Mouse (Mus musculus) forebrain, postnatal 0 days (tissue): ENCODE measurements around the gene Cd164. TPM values are rescaled to one million over a fixed set of nuclear protein-coding genes. Genes with fewer than 3 reads are reported as not detected.

Source experiments
- ATAC-seq: fragments of 200-750 bp; cut with Nextera tagmentation; 2 replicates; pipeline ENCODE4 v1.8.0; 2017; ENCODE audit warnings: mild to moderate bottlenecking, moderate library complexity
- DNase-seq: peaks from one replicate; pipeline ENCODE4 v3.0.0-alpha.2; 2015
- H3K27ac ChIP-seq: fragments of 300-500 bp; sonication (generic); 2 replicates; pipeline ENCODE4 v1.5.1; 2014; ENCODE audit warnings: low read depth, mild to moderate bottlenecking, antibody characterized with exemption, low read length, moderate library complexity, mixed read lengths
- H3K27me3 ChIP-seq: fragments of 300-500 bp; sonication (generic); 2 replicates; pipeline ENCODE4 v1.6.1; 2014; ENCODE audit warnings: mild to moderate bottlenecking, low read length, mixed read lengths; ENCODE audit not compliant: insufficient read depth
- H3K36me3 ChIP-seq: fragments of 300-500 bp; sonication (generic); 2 replicates; pipeline ENCODE4 v1.6.1; 2014; ENCODE audit warnings: mild to moderate bottlenecking, moderate library complexity; ENCODE audit not compliant: insufficient read depth
- H3K4me1 ChIP-seq: fragments of 300-500 bp; sonication (generic); 2 replicates; pipeline ENCODE4 v1.6.1; 2014; ENCODE audit warnings: antibody characterized with exemption; ENCODE audit not compliant: insufficient read depth
- H3K4me2 ChIP-seq: fragments of 300-500 bp; sonication (generic); 2 replicates; pipeline ENCODE4 v1.6.1; 2014; ENCODE audit warnings: low read depth, mild to moderate bottlenecking, moderate library complexity
- H3K4me3 ChIP-seq: fragments of 300-500 bp; sonication (generic); 2 replicates; pipeline ENCODE4 v1.5.1; 2014; ENCODE audit warnings: low read depth, low read length, mixed read lengths
- H3K9ac ChIP-seq: fragments of 300-500 bp; sonication (generic); 2 replicates; pipeline ENCODE4 v1.6.1; 2014; ENCODE audit warnings: mild to moderate bottlenecking
- H3K9me3 ChIP-seq: fragments of 300-500 bp; sonication (generic); 2 replicates; pipeline ENCODE4 v1.6.1; 2016; ENCODE audit warnings: low read length
- CTCF ChIP-seq: sonication (generic); IDR thresholded peaks from 2 replicates; pipeline ENCODE4 v1.5.1; 2016; ENCODE audit warnings: antibody characterized with exemption, control low read depth, low read depth
- WGBS: fragments of 180-500 bp; shearing (Covaris S2); extraction: QIAGEN DNeasy Blood & Tissue Kit; methylation state at CpG from one replicate; pipeline ENCODE4 v1.1.7; 2014; 5-methylcytosine and 5-hydroxymethylcytosine counted together
- polyA plus RNA-seq: library from polyadenylated mRNA; unstranded; fragments of >200 nt; fragmentation: Nextera tagmentation; extraction: Ambion mirVana; gene quantifications from 2 replicates; pipeline ENCODE4 v1.2.1, GENCODE M21; 2015
- total RNA-seq: library from RNA; depleted of rRNA; stranded (reverse); fragments of >200 nt; gene quantifications from 2 replicates; pipeline ENCODE4 v1.2.3, GENCODE M21; 2014

Cd164 gene
- total and polyA plus RNA-seq, 2 experiments from 2014 or later: 32.3 to 48.8 TPM

DNA sequence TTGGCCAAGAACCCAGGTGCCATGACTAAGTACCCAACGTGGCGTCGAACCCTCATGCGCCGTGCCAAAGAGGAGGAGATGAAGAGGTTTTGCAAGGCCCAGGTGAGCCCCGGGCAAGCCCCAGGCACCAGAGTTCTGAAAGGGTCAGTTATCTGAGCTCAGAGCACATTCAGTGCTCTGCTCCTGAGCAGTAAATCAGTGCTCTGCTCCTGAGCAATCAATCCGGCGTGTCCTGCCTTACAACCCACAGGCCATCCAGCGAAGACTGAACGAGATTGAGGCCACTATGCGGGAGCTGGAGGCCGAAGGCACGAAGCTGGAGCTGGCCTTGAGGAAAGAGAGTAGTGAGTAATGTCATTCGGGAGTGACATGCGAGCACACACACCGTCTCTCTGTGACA is 33.4 kb upstream of the Cd164 start:
- ATAC-seq (no peak), DNase-seq (no peak)
- WGBS: 94% methylated on average over 16 of the region's 16 CpGs
- no peak for TF ChIP-seq CTCF
- H3K9me3 ChIP-seq: no peaks in the 10 kb centered on the region
- H3K4me1 ChIP-seq: peaks cover 12% of the 10 kb centered on the region
- no peak overlapping the region for H3K4me2 ChIP-seq
- H3K9ac ChIP-seq: no peak overlapping the region
- peaks cover 56% of the 10 kb centered on the region for H3K36me3 ChIP-seq
- no peak overlapping the region for H3K4me3 ChIP-seq
- H3K27me3 ChIP-seq: no peaks in the 10 kb centered on the region
- H3K27ac ChIP-seq: no peak overlapping the region

DNA sequence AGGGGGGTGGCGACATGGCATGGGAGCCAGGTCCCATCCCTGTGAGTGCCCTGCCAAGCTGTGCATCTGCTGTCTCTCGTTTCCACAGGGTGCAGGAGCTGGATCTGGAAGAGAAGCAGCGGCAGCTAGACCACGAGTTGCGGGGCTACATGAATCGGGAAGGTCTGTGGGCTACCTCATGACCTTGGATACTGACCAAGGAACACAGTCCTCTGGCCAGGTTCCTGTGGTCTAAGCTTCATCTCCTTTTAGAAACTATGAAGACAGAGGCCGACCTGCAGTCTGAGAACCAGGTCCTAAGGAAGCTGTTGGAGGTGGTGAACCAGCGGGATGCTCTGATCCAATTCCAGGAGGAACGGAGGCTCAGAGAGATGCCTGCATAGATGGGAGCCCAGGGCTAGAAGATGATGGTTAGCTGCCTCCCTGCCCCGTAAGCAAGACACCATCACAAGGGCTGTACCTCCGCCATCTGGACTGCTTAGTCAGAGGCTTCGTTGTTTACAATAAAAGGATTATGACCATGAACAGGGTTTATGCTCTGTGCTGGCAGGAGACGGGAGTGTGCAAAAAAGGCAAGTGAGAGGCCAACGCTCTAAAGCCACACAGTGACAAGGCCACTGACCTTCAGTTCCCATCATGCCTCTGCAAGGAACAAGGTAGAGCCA is 32.6 kb upstream of the Cd164 start:
- no peak for TF ChIP-seq CTCF
- WGBS: 80% methylated on average over 14 of the region's 14 CpGs
- no peak overlapping the region for H3K4me3 ChIP-seq
- ATAC-seq: no peak
- H3K9me3 ChIP-seq: no peaks in the 10 kb centered on the region
- no peak overlapping the region for H3K9ac ChIP-seq
- no peak overlapping the region for H3K27ac ChIP-seq
- DNase-seq: no peak
- H3K4me1 ChIP-seq: peaks cover 12% of the 10 kb centered on the region
- no peaks in the 10 kb centered on the region for H3K27me3 ChIP-seq
- H3K4me2 ChIP-seq: no peak overlapping the region
- H3K36me3 ChIP-seq: peaks cover 52% of the 10 kb centered on the region

DNA sequence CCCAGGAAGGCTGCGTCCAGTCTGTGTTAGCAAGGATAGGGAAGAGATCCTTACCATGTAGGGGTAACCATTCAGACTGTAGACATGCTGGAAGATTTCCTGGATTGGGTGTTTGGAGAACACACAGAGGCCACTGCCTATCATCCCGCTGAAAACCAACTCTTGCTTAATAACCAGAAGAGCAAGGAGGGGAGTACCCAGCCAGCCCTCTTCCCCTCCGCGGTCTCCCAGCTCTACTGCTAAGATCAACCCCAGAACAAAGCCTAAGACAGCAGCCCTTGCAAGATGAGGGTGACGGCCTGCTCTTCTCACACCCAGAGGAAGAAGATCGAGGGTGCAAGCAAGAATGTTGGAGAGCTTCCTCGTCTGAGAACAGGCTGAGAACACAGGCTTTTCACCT is 30.3 kb upstream of the Cd164 start:
- ATAC-seq (no peak), DNase-seq (no peak)
- H3K9me3 ChIP-seq: no peaks in the 10 kb centered on the region
- peaks cover 12% of the 10 kb centered on the region for H3K4me1 ChIP-seq
- no peak overlapping the region for H3K27ac ChIP-seq
- peak overlapping the region; percentile 96 for H3K4me2 ChIP-seq
- TF ChIP-seq CTCF: no peak
- 0 out of 2 replicates have a peak overlapping the region, but pooled peaks have one; percentile 77 for H3K4me3 ChIP-seq
- peaks cover 32% of the 10 kb centered on the region for H3K36me3 ChIP-seq
- no peaks in the 10 kb centered on the region for H3K27me3 ChIP-seq
- H3K9ac ChIP-seq: peak overlapping the region; percentile 69; the same call in 1 of the 2 replicates
- WGBS: 45% methylated on average over 7 of the region's 7 CpGs

DNA sequence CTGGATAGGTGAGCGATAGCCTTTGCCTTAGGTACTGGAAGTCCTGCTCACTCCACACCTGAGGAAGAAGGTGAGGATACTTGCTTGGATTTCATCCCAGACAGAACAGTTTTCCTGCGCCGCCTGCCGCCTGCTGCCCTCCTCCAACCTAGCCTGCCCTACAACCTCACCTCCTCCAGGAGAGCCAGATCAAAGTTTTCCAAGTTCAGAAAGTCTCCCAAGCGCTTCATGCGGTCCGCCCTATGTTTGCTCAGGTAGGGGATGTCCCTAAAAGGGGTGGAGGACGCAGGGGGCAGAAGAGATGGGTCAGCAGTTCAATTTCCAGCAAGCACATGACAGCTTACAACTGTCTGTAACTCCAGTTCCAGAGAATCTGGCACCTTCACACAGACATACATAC is 29.9 kb upstream of the Cd164 start:
- Histone ChIP-seq H3K36me3 (peaks cover 29% of the 10 kb centered on the region), H3K9ac (peak overlapping the region; percentile 69), H3K4me1 (peaks cover 12% of the 10 kb centered on the region), H3K4me2 (peak overlapping the region; percentile 96), H3K9me3 (no peaks in the 10 kb centered on the region), H3K4me3 (peak overlapping the region; percentile 77), H3K27ac (no peak overlapping the region), H3K27me3 (no peaks in the 10 kb centered on the region)
- 37% methylated on average over 8 of the region's 8 CpGs for WGBS
- no peak for ATAC-seq
- DNase-seq: no peak
- TF ChIP-seq CTCF: no peak

DNA sequence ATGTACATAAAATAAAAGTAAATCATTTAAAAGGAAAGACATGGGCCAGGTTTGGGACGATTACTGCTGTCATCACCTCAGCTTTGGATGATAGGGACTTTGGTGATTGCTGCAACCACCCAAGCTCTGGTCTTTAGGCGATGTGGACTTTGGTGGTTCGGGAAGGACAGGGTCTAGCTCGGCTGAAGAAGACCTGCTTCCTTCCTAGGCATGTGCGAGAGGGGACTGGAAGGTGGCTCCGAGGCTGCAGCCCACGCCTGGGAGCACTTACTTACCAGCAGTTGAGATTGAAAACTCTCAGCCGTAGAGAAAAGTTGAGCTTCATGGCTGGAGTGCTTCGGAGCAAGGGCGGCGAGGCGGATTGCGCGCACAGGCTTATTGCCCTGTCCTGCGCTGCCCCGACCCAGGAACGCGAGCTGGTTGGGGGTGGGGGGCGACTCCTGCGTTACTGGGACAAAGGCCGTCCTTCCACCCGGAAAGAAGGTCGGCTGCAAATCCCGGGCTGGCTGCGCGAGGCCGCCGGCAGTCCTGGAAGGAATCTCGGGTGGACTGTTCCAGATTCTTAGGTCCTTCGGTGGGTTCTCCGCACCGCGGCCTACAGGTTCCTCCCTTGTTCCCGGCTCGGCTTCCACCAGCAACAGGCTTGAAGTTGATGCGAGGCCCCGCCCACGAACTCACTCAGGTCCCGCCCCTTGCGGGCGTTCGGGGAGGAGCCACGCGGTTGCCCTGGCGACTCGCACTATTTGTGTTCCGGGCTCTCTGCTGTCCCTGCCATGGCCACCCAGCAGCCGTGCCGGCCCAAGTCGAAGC is 29.3 kb upstream of the Cd164 start, which contains the start of the genes Smpd2 and Ppil6:
Gene Smpd2, minus strand, starts transcription at position 662 of the 810 bp plus-strand sequence.
Gene Ppil6, plus strand, starts transcription at position 732 of the 810 bp plus-strand sequence.
- no peaks in the 10 kb centered on the region for H3K9me3 ChIP-seq
- peak within 1 kb of the TSS; percentile 69 for H3K9ac ChIP-seq
- H3K36me3 ChIP-seq: peaks cover 24% of the 10 kb centered on the region
- peak within 1 kb of the TSS; percentile 96 for H3K4me2 ChIP-seq
- H3K4me1 ChIP-seq: peaks cover 12% of the 10 kb centered on the region
- H3K4me3 ChIP-seq: peak within 1 kb of the TSS; percentile 77
- ATAC-seq (peak; percentile 96), DNase-seq (peak; percentile 93)
- H3K27ac ChIP-seq: peak within 1 kb of the TSS; percentile 35
- no peaks in the 10 kb centered on the region for H3K27me3 ChIP-seq
- TF ChIP-seq CTCF: no peak; the same call in 1 of the 2 replicates
- under 1% methylated on average over 49 of the region's 50 CpGs for WGBS

DNA sequence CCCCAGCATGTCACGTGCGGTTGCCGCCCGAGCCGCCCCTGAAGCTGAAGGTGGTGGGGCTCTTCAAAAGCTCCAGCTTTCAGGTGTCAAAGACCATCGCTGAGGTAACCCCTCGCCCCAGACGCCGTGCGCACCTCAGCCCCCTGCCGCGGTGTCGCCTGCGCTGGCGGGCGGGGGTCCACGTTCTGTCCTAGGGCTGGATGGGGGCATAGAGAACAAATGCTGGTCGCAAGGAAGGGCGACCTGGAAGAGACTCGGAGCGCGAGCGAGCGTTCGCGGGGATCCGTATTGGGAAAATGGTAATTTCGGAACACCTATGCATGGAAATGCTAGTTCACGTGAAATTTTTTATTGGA is 28.7 kb upstream of the Cd164 start:
- ATAC-seq: peak; percentile 49
- Histone ChIP-seq H3K4me2 (peak overlapping the region; percentile 96), H3K4me3 (peak overlapping the region; percentile 77), H3K9ac (peak overlapping the region; percentile 69), H3K27me3 (no peaks in the 10 kb centered on the region), H3K9me3 (no peaks in the 10 kb centered on the region), H3K4me1 (peaks cover 12% of the 10 kb centered on the region), H3K36me3 (peaks cover 18% of the 10 kb centered on the region), H3K27ac (peak overlapping the region; percentile 35)
- DNase-seq: no peak
- 1% methylated on average over 29 of the region's 29 CpGs for WGBS
- no peak for TF ChIP-seq CTCF

DNA sequence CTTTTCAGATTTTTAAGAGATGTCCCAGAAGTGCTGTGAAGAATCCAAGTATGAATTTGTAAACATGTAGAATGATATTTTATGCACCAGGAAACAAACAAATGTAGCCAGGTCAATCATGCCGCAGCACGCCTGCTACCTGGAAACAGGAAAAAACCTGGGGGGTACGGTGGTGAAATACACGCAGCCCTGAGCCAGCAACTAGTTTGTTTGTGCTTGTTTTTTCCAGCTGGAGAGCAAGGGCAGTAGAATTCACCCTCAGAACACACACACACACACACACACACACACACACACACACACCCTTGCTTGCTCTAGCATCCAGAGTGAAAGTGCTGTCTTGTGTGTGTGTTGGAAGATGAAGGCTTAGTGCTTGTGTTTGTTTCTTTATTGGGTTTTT is 28.1 kb upstream of the Cd164 start:
- H3K4me1 ChIP-seq: peaks cover 12% of the 10 kb centered on the region
- H3K27me3 ChIP-seq: no peaks in the 10 kb centered on the region
- peak overlapping the region; percentile 96 for H3K4me2 ChIP-seq
- ATAC-seq (no peak), DNase-seq (no peak)
- no peak for TF ChIP-seq CTCF
- H3K4me3 ChIP-seq: peak overlapping the region; percentile 77; the same call in 1 of the 2 replicates
- no peak overlapping the region for H3K27ac ChIP-seq
- peaks cover 12% of the 10 kb centered on the region for H3K36me3 ChIP-seq
- 42% methylated on average over 4 of the region's 4 CpGs for WGBS
- 0 out of 2 replicates have a peak overlapping the region, but pooled peaks have one; percentile 69 for H3K9ac ChIP-seq
- H3K9me3 ChIP-seq: no peaks in the 10 kb centered on the region
